Mouse (Mus musculus) thymus, adult 2 months (tissue): ENCODE results near the gene Myadml2. TPM values are rescaled to one million over a fixed set of nuclear protein-coding genes. Genes with fewer than 3 reads are reported as not detected.

ENCODE experiments used
- DNase-seq: peaks from one replicate; pipeline ENCODE4 v3.0.0; 2021
- H3K27ac ChIP-seq: fragments of 200-500 bp; 2 replicates; pipeline ENCODE4 v1.5.1; 2012; ENCODE audit warnings: low read length, control low read depth; ENCODE audit not compliant: control insufficient read depth, insufficient read depth
- H3K27me3 ChIP-seq: fragments of 200-500 bp; 2 replicates; pipeline ENCODE4 v1.6.1; 2012; ENCODE audit warnings: mild to moderate bottlenecking, low read length, moderate library complexity, mixed read lengths; ENCODE audit not compliant: control insufficient read depth, insufficient read depth
- H3K36me3 ChIP-seq: fragments of 200-500 bp; 2 replicates; pipeline ENCODE4 v1.6.1; 2012; ENCODE audit warnings: mild to moderate bottlenecking, low read length, moderate library complexity; ENCODE audit not compliant: control insufficient read depth, insufficient read depth
- H3K4me1 ChIP-seq: fragments of 200-500 bp; replicated peaks from 2 replicates; pipeline ENCODE4 v1.6.1; 2012; ENCODE audit warnings: low read length; ENCODE audit not compliant: control insufficient read depth, insufficient read depth
- H3K4me3 ChIP-seq: fragments of 200-500 bp; 2 replicates; pipeline ENCODE4 v1.5.1; 2012; ENCODE audit warnings: mild to moderate bottlenecking, low read length, control low read depth, moderate library complexity; ENCODE audit not compliant: control insufficient read depth, insufficient read depth
- CTCF ChIP-seq: fragments of 200-500 bp; IDR thresholded peaks from 2 replicates; pipeline ENCODE4 v1.5.1; 2012; ENCODE audit warnings: mild to moderate bottlenecking, control low read depth, low read length, moderate library complexity, borderline replicate concordance; ENCODE audit not compliant: control insufficient read depth, poor library complexity, insufficient read depth; ENCODE audit errors: extremely low read depth
- POLR2A ChIP-seq: fragments of 200-500 bp; IDR thresholded peaks from 2 replicates; pipeline ENCODE4 v1.6.1; 2012; ENCODE audit warnings: mild to moderate bottlenecking, low read length, control low read depth, moderate library complexity; ENCODE audit not compliant: control insufficient read depth, poor library complexity, insufficient read depth; ENCODE audit errors: extremely low read depth
- whole genome bisulfite sequencing: fragments of 180-500 bp; shearing (Covaris S2); methylation state at CpG from one replicate; pipeline ENCODE4 v1.1.7; 2018; 5-methylcytosine and 5-hydroxymethylcytosine counted together
- polyA plus RNA-seq: library from polyadenylated mRNA; depleted of rRNA; stranded (reverse); fragments of >200 nt; gene quantifications from 2 replicates; pipeline ENCODE4 v1.2.3, GENCODE M21; 2012; rRNA removed

The Myadml2 gene
- polyA plus RNA-seq, 1 experiment: 3.2 TPM

DNA sequence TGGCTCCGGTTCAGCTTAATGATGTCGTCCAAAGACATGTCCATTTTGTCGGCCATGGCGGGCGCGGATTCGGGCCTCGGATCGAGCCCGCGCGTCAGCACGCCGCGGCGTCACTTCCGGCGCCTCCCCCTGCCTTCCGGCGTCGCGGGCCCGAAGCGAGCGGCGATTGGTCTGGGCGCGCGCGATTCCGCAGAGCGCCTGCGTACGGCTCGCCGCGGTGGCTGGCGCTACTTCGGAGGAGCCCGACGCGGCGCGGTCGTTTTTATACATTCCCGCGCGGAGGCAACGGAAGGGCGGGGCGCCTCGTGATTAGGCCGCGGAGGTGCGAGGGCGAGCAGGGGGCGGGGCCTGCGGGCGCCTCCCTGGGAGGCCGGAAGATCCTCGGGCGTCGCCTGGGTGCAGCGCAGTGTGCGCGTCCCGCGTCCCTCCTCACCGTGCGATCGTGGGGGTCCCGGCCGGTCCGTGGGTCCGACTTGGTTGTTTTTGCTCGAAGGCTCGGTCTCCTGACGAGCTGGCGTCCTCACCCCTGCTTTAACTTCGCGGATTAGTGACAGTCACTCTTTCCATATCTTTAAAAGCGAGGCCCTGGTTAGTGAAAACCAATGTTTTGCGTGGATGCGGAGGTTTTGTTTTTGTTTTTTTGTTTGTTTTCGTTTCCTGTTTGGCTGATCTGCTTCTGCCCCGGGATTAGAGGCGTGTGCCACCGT, 49.5 kb downstream of the Myadml2 start, which contains the start of the genes Alyref and Anapc11:
Gene Alyref, minus strand, starts transcription at position 83 of the 707 bp plus-strand sequence.
Gene Anapc11, plus strand, starts transcription at position 139 of the 707 bp plus-strand sequence.
- H3K36me3 ChIP-seq: peaks cover 24% of the 10 kb centered on the region
- H3K27ac ChIP-seq: peak within 1 kb of the TSS; percentile 55
- H3K27me3 ChIP-seq: no peaks in the 10 kb centered on the region
- H3K4me3 ChIP-seq: peak within 1 kb of the TSS; percentile 85
- WGBS: under 1% methylated on average over 88 of the region's 88 CpGs
- TF ChIP-seq POLR2A: peak; percentile 83
- TF ChIP-seq CTCF: peak; percentile 59; the same call in 1 of the 2 replicates
- H3K4me1 ChIP-seq: peaks cover 27% of the 10 kb centered on the region
- peak; percentile 94 for DNase-seq

DNA sequence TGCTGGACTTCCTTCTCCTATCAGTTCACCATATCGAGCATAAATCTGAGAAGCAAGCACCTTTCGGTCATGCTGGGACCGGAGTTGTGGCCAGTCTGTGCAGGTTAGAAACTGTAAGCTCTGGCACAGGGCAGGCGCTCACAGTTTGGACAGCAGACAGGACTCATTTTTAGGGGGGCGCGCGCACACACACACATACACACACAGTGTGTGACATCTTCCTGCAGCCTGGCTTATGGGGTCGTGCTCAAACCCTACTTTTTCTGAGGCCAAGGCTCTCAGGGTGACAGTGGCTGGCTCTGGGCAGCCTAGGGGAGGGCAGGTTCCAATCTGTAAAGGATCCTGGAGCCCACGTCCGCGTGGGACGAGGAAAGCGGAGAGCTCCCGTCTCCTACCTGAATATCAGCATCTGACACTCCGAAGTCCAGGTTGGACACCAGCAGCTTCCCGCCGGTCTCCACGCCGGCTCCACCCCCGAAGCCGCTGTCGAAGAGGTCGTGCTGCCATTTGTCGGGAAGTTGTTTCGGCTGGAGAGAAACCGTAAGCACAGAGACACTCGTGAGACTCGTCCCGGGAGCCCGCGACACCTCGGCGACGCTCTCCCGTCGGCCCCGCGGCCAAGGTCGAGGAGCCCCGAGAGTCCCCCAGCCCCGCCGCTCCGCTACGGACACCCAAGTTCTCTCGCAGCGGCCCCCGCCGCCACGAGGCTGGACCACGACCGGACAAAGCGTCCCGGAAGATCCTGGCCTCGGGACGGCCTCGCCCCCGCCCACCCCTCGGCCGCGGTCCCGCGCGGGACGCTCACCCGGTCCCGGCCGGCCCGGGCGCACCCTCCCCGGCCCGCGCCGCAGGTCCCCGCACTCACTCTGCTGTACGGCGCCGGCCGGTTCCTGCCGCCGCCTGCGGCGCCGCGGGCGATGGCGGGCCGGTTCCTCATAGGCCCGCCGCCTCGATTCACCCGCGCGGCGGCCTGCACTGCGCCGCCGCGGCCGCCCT, 50.4 kb downstream of the Myadml2 start:
- peak overlapping the region; percentile 85 for H3K4me3 ChIP-seq
- peaks cover 27% of the 10 kb centered on the region for H3K4me1 ChIP-seq
- H3K27me3 ChIP-seq: no peaks in the 10 kb centered on the region
- DNase-seq: no peak
- TF ChIP-seq POLR2A (no peak), CTCF (no peak)
- no peak overlapping the region for H3K27ac ChIP-seq
- peaks cover 31% of the 10 kb centered on the region for H3K36me3 ChIP-seq
- 3% methylated on average over 98 of the region's 99 CpGs for WGBS

Other genes starting within 250 kb of the Myadml2 start
- gene Nploc4, start 210.4 kb downstream of the Myadml2 start, polyA plus RNA-seq: 71.4 and 86.4 TPM in 2 replicates
- gene Tspan10, start 205.5 kb downstream of the Myadml2 start, polyA plus RNA-seq: 16.8 and 24.0 TPM in 2 replicates
- 0.55 and 0.64 TPM in 2 replicates for gene Pde6g, start 194.7 kb downstream of the Myadml2 start, polyA plus RNA-seq
- gene Oxld1, start 190.1 kb downstream of the Myadml2 start, polyA plus RNA-seq: 15.5 and 17.3 TPM in 2 replicates
- gene Ccdc137, start 190.0 kb downstream of the Myadml2 start, polyA plus RNA-seq: 25.6 and 30.1 TPM in 2 replicates
- 25.9 and 28.4 TPM in 2 replicates for gene Arl16, start 180.6 kb downstream of the Myadml2 start, polyA plus RNA-seq
- gene Mrpl12, start 163.5 kb downstream of the Myadml2 start, polyA plus RNA-seq: 89.6 and 92.3 TPM in 2 replicates
- 102 and 103 TPM in 2 replicates for gene Slc25a10, start 156.3 kb downstream of the Myadml2 start, polyA plus RNA-seq
- gene Gcgr, start 117.5 kb downstream of the Myadml2 start, polyA plus RNA-seq: 1.0 TPM in 2 replicates
- 167 and 191 TPM in 2 replicates for gene Mcrip1, start 98.4 kb downstream of the Myadml2 start, polyA plus RNA-seq
- 5.0 and 6.4 TPM in 2 replicates for gene Ppp1r27, start 97.0 kb downstream of the Myadml2 start, polyA plus RNA-seq
- 125 and 139 TPM in 2 replicates for gene P4hb, start 74.9 kb downstream of the Myadml2 start, polyA plus RNA-seq
- 1,184 and 1,219 TPM in 2 replicates for gene Arhgdia, start 66.5 kb downstream of the Myadml2 start, polyA plus RNA-seq
- 60.9 and 74.6 TPM in 2 replicates for gene Alyref, start 49.8 kb downstream of the Myadml2 start, polyA plus RNA-seq
- gene Anapc11, start 49.7 kb downstream of the Myadml2 start, polyA plus RNA-seq: 127 and 140 TPM in 2 replicates
- 2.2 and 2.8 TPM in 2 replicates for gene Npb, start 39.7 kb downstream of the Myadml2 start, polyA plus RNA-seq
- gene Pcyt2, start 30.2 kb downstream of the Myadml2 start, polyA plus RNA-seq: 247 and 260 TPM in 2 replicates
- 169 and 184 TPM in 2 replicates for gene Sirt7, start 22.9 kb downstream of the Myadml2 start, polyA plus RNA-seq
- gene Mafg, start 14.6 kb downstream of the Myadml2 start, polyA plus RNA-seq: 33.6 and 35.5 TPM in 2 replicates
- gene Pycr1, start 4.4 kb downstream of the Myadml2 start, polyA plus RNA-seq: 2.8 and 3.4 TPM in 2 replicates
- 0.24 and 0.89 TPM in 2 replicates for gene Notum, start 13.0 kb upstream of the Myadml2 start, polyA plus RNA-seq
- gene Aspscr1, start 24.8 kb upstream of the Myadml2 start, polyA plus RNA-seq: 170 and 183 TPM in 2 replicates
- gene Cenpx, start 65.6 kb upstream of the Myadml2 start, polyA plus RNA-seq: 103 and 112 TPM in 2 replicates
- gene Lrrc45, start 65.8 kb upstream of the Myadml2 start, polyA plus RNA-seq: 69.2 and 77.3 TPM in 2 replicates
- gene Rac3, start 73.3 kb upstream of the Myadml2 start, polyA plus RNA-seq: 22.8 and 26.3 TPM in 2 replicates
- 78.4 and 126 TPM in 2 replicates for gene Dcxr, start 79.1 kb upstream of the Myadml2 start, polyA plus RNA-seq
- 426 and 617 TPM in 2 replicates for gene Cbr2, start 84.0 kb upstream of the Myadml2 start, polyA plus RNA-seq
- 3.3 and 4.5 TPM in 2 replicates for gene Hmga1b, start 114.6 kb upstream of the Myadml2 start, polyA plus RNA-seq
- gene Rfng, start 136.0 kb upstream of the Myadml2 start, polyA plus RNA-seq: 87.4 and 102 TPM in 2 replicates
- 171 and 193 TPM in 2 replicates for gene Gps1, start 136.1 kb upstream of the Myadml2 start, polyA plus RNA-seq
- 65.8 and 70.3 TPM in 2 replicates for gene Dus1l, start 148.2 kb upstream of the Myadml2 start, polyA plus RNA-seq
- 973 and 1,776 TPM in 2 replicates for gene Fasn, start 176.4 kb upstream of the Myadml2 start, polyA plus RNA-seq